Mouse (Mus musculus): ENCODE measurements around the gene Ccnc.

Gene Ccnc

GRCm38 (mm10) chr4:21727615-21728165 is at the start of gene Ccnc:
Gene Ccnc, plus strand, starts transcription at chr4:21727701.
- peak; percentile 91 for DNase-seq (ENCODE audit: low spot score)

- DNase-seq (ENCODE audit: low spot score), result no peak
These were observed 49.2 kb upstream of the Ccnc start for GRCm38 (mm10) chr4:21678101-21678974.

GRCm38 (mm10) chr4:21678975-21679623 is 48.4 kb upstream of the Ccnc start:
- no peak for DNase-seq (ENCODE audit: low spot score)

GRCm38 (mm10) chr4:21679624-21680480 is 47.6 kb upstream of the Ccnc start:
- DNase-seq (ENCODE audit: low spot score), result no peak

GRCm38 (mm10) chr4:21680971-21681370 is 46.5 kb upstream of the Ccnc start:
- no peak for DNase-seq (ENCODE audit: low spot score)

GRCm38 (mm10) chr4:21682421-21683150 is 44.9 kb upstream of the Ccnc start:
- DNase-seq (ENCODE audit: low spot score), result no peak

- DNase-seq (ENCODE audit: low spot score), result no peak
These were observed 43.0 kb upstream of the Ccnc start for GRCm38 (mm10) chr4:21684341-21684970.

- DNase-seq (ENCODE audit: low spot score), result no peak
These were observed 41.9 kb upstream of the Ccnc start, which contains the start of gene Prdm13 for GRCm38 (mm10) chr4:21685595-21686091. Gene Prdm13, minus strand, starts transcription at chr4:21685963.

GRCm38 (mm10) chr4:21686416-21686815 is 41.1 kb upstream of the Ccnc start:
- DNase-seq (ENCODE audit: low spot score), result no peak

- DNase-seq (ENCODE audit: low spot score), result no peak
These were observed 40.6 kb upstream of the Ccnc start for GRCm38 (mm10) chr4:21686934-21687333.

- no peak for DNase-seq (ENCODE audit: low spot score)
These were observed 39.5 kb upstream of the Ccnc start for GRCm38 (mm10) chr4:21687783-21688702.

- no peak for DNase-seq (ENCODE audit: low spot score)
These were observed 38.7 kb upstream of the Ccnc start for GRCm38 (mm10) chr4:21688703-21689200.

GRCm38 (mm10) chr4:21689492-21689941 is 38.0 kb upstream of the Ccnc start:
- DNase-seq (ENCODE audit: low spot score), result no peak

- DNase-seq (ENCODE audit: low spot score), result no peak
These were observed 37.3 kb upstream of the Ccnc start for GRCm38 (mm10) chr4:21690221-21690620.

- no peak for DNase-seq (ENCODE audit: low spot score)
These were observed 31.8 kb upstream of the Ccnc start for GRCm38 (mm10) chr4:21695638-21696254.

- no peak for DNase-seq (ENCODE audit: low spot score)
These were observed 22.5 kb upstream of the Ccnc start for GRCm38 (mm10) chr4:21705046-21705445.

GRCm38 (mm10) chr4:21712147-21712546 is 15.4 kb upstream of the Ccnc start:
- DNase-seq (ENCODE audit: low spot score), result peak; percentile 93

GRCm38 (mm10) chr4:21722752-21723334 is 4.7 kb upstream of the Ccnc start:
- peak; percentile 4 for DNase-seq (ENCODE audit: low spot score)

All from adipocyte (in vitro differentiated cells).